ENCODE assay signal across 35 mouse cellular contexts in the genomic region with DNA sequence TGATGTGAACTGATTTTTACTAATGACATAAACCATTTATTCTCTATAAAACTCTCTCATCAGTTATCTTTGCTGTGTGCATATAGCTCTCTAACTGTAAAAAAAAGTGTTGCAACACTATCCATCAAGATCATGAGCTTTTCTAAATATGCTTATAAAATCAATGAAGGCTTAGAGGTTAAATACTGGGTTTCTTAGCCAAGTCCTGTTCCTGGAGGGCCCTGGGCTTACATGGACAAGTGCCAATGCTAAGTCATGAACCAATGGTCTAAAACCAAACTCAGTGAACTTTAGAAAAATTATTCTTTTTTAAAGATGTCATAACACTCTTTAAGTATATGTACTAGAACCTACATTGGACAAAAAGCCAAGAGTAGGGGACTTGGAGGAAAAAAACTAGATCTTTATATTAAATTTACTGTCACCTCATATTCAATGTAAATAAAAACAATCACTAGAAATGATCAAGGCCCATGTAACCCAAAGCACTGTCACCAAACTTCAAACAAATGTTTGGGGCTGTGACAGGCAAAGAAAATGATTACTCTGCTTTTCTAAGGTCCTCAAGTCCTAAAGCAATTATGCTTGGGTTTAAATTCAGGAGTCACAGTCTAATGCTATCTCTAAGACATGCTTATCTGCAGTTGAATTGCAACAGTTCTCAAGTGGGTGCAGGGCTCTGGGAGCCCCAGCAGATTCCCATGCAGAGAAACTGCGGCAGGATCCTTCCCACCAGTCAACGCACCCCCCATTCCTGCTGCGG. TPM values are rescaled to one million over a fixed set of nuclear protein-coding genes. Genes with fewer than 3 reads are reported as not detected.
"Had no signal": no experiment of that assay in that cellular context is flagged by ENCODE, and none has a peak within 500 bp of the region (broad histone marks: within the 10 kb centered on the region; RNA-seq: fewer than 3 reads in every experiment).

No protein-coding gene starts in this region.

- H3K9me3 ChIP-seq: heart, embryonic 10.5 days; heart, embryonic 12.5 days; heart, embryonic 13.5 days; heart, embryonic 15.5 days; hindbrain, embryonic 10.5 days; hindbrain, embryonic 12.5 days; hindbrain, embryonic 13.5 days; hindbrain, embryonic 15.5 days; intestine, embryonic 15.5 days; kidney, embryonic 15.5 days had no signal

- H3K4me3 ChIP-seq: heart, adult 2 months; heart, embryonic 10.5 days; heart, embryonic 12.5 days; heart, embryonic 13.5 days; heart, embryonic 15.5 days; hindbrain, embryonic 10.5 days; hindbrain, embryonic 12.5 days; hindbrain, embryonic 13.5 days; hindbrain, embryonic 15.5 days; intestine, embryonic 15.5 days; kidney, embryonic 15.5 days; layer of hippocampus, adult 2 months had no signal

- H3K27me3 ChIP-seq: heart, embryonic 12.5 days; heart, embryonic 13.5 days; heart, embryonic 15.5 days; hindbrain, embryonic 12.5 days; hindbrain, embryonic 13.5 days; hindbrain, embryonic 15.5 days; intestine, embryonic 15.5 days; kidney, embryonic 15.5 days had no signal

- H3K9ac ChIP-seq: heart, embryonic 12.5 days; heart, embryonic 13.5 days; heart, embryonic 15.5 days; hindbrain, embryonic 12.5 days; hindbrain, embryonic 13.5 days; hindbrain, embryonic 14.5 days; hindbrain, embryonic 15.5 days; intestine, embryonic 15.5 days; kidney, embryonic 15.5 days had no signal

- H3K4me1 ChIP-seq: hindbrain, embryonic 12.5 days; hindbrain, embryonic 13.5 days; hindbrain, embryonic 15.5 days; kidney, embryonic 15.5 days had no signal

- H3K27ac ChIP-seq: heart, adult 2 months; heart, embryonic 10.5 days; heart, embryonic 13.5 days; heart, embryonic 15.5 days; hindbrain, embryonic 10.5 days; hindbrain, embryonic 12.5 days; hindbrain, embryonic 13.5 days; hindbrain, embryonic 14.5 days; hindbrain, embryonic 15.5 days; hindbrain, postnatal 0 days; intestine, embryonic 15.5 days; kidney, postnatal 0 days; layer of hippocampus, adult 2 months had no signal

- ATAC-seq: hindbrain, embryonic 16.5 days; hindbrain, postnatal 0 days; inflammation-experienced regulatory T-cells, adult 6 months; intestine, embryonic 15.5 days; intestine, embryonic 16.5 days; intestine, postnatal 0 days had no signal

- H3K4me2 ChIP-seq: heart, embryonic 11.5 days; heart, embryonic 12.5 days; heart, embryonic 13.5 days; heart, embryonic 15.5 days; hindbrain, embryonic 12.5 days; hindbrain, embryonic 13.5 days; hindbrain, embryonic 14.5 days; hindbrain, embryonic 15.5 days; intestine, embryonic 15.5 days; kidney, embryonic 15.5 days had no signal

- DNase-seq: heart, adult 2 months; heart, postnatal 10 days; heart, postnatal 14 days; heart, postnatal 36 days; heart, postnatal 4 days; kidney, adult 11 months; kidney, adult 18-20 months; kidney, adult 2 months; kidney, adult 8-10 months; kidney, adult 9 months; kidney, postnatal 10 days; kidney, postnatal 14 days; kidney, postnatal 25 days; kidney, postnatal 36 days; kidney, postnatal 4 days; layer of hippocampus, adult 9-11 months had no signal

- H3K36me3 ChIP-seq: heart, embryonic 10.5 days; heart, embryonic 12.5 days; heart, embryonic 13.5 days; heart, embryonic 15.5 days; hindbrain, embryonic 10.5 days; hindbrain, embryonic 12.5 days; hindbrain, embryonic 13.5 days; hindbrain, embryonic 15.5 days; intestine, embryonic 15.5 days; kidney, embryonic 15.5 days had no signal

RNA-seq across cellular contexts. Expression of a gene that starts 52.9 kb away (rescaled TPM):
- polyA plus RNA-seq: inflammation-experienced regulatory T-cells, adult 6 months had no signal
